Mouse (Mus musculus) cortical plate, adult 2 months (tissue): ENCODE measurements around the gene Tlx3.

ENCODE experiments used
- CTCF ChIP-seq: fragments of 200-500 bp; IDR thresholded peaks from 2 replicates; pipeline ENCODE4 v1.5.1; 2011; ENCODE audit warnings: mild to moderate bottlenecking, control low read depth, low read length; ENCODE audit not compliant: insufficient read depth; ENCODE audit errors: extremely low read depth
- POLR2A ChIP-seq: fragments of 200-500 bp; IDR thresholded peaks from 2 replicates; pipeline ENCODE4 v1.6.1; 2011; ENCODE audit warnings: mild to moderate bottlenecking, low read length, control low read depth; ENCODE audit not compliant: insufficient read depth; ENCODE audit errors: extremely low read depth

DNA sequence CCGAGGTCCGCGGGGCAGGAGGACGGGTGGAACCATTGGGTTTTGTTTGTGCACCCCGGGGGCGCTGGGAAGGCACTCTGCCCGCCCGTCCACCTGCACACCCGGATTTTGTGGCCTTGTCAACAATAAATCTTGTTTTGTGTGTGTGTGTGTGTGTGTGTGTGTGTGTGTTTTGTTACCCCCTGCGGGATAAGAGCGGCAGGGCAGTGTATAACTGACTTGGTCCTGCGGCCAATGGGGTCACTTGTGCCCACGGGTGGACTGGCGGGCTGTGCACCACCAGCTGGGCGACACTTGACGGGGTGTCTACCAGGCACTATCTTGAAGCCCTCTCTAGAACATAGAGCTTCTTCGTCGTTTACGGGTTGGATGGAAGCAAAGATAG, 1.8 kb downstream of the Tlx3 start:
- TF ChIP-seq CTCF (no peak), POLR2A (no peak)
